Mouse (Mus musculus) midbrain, embryonic 16.5 days (tissue): Measurements from ENCODE around the gene Timp2. TPM values are rescaled to one million over a fixed set of nuclear protein-coding genes. Genes with fewer than 3 reads are reported as not detected.
"Not testable (repeated sequence)": the region's sequence is repeated elsewhere in the genome, so short reads cannot be mapped to it uniquely, and the experiment has no call there.

Experiments
- ATAC-seq: fragments of 200-750 bp; cut with Nextera tagmentation; 2 replicates; pipeline ENCODE4 v1.8.0; 2017; ENCODE audit warnings: moderate TSS enrichment
- H3K27ac ChIP-seq: fragments of 300-500 bp; sonication (generic); 2 replicates; pipeline ENCODE4 v1.5.1; 2014; ENCODE audit warnings: mild to moderate bottlenecking, low read length, mixed read lengths
- H3K27me3 ChIP-seq: fragments of 300-500 bp; sonication (generic); 2 replicates; pipeline ENCODE4 v1.6.1; 2014; ENCODE audit warnings: low read depth, low read length, mixed read lengths; ENCODE audit not compliant: control insufficient read depth, insufficient read depth
- H3K36me3 ChIP-seq: fragments of 300-500 bp; sonication (generic); 2 replicates; pipeline ENCODE4 v1.6.1; 2014; ENCODE audit warnings: mild to moderate bottlenecking, low read length, moderate library complexity, mixed read lengths; ENCODE audit not compliant: control insufficient read depth, insufficient read depth
- H3K4me1 ChIP-seq: fragments of 300-500 bp; sonication (generic); 2 replicates; pipeline ENCODE4 v1.6.1; 2014; ENCODE audit warnings: mild to moderate bottlenecking, low read length, mixed read lengths; ENCODE audit not compliant: control insufficient read depth, insufficient read depth
- H3K4me2 ChIP-seq: fragments of 300-500 bp; sonication (generic); 2 replicates; pipeline ENCODE4 v1.6.1; 2014; ENCODE audit warnings: mild to moderate bottlenecking, low read length, mixed read lengths
- H3K4me3 ChIP-seq: fragments of 300-500 bp; sonication (generic); 2 replicates; pipeline ENCODE4 v1.5.1; 2014; ENCODE audit warnings: low read depth, mild to moderate bottlenecking, low read length, moderate library complexity, mixed read lengths
- H3K9ac ChIP-seq: fragments of 300-500 bp; sonication (generic); 2 replicates; pipeline ENCODE4 v1.6.1; 2014; ENCODE audit warnings: low read depth, low read length, mixed read lengths
- H3K9me3 ChIP-seq: fragments of 300-500 bp; sonication (generic); replicated peaks from 2 replicates; pipeline ENCODE4 v1.6.1; 2014; ENCODE audit warnings: mild to moderate bottlenecking, low read length, mixed read lengths; ENCODE audit not compliant: control insufficient read depth, poor library complexity, severe bottlenecking
- WGBS: fragments of 180-500 bp; shearing (Covaris S2); extraction: QIAGEN DNeasy Blood & Tissue Kit; methylation state at CpG from one replicate; pipeline ENCODE4 v1.1.7; 2014; 5-methylcytosine and 5-hydroxymethylcytosine counted together
- polyA plus RNA-seq: library from polyadenylated mRNA; unstranded; fragments of >200 nt; fragmentation: Nextera tagmentation; extraction: Ambion mirVana; gene quantifications from 2 replicates; pipeline ENCODE4 v1.2.1, GENCODE M21; 2015

Gene Timp2
- polyA plus RNA-seq, 1 experiment from 2014 or later = 98.8 TPM

DNA sequence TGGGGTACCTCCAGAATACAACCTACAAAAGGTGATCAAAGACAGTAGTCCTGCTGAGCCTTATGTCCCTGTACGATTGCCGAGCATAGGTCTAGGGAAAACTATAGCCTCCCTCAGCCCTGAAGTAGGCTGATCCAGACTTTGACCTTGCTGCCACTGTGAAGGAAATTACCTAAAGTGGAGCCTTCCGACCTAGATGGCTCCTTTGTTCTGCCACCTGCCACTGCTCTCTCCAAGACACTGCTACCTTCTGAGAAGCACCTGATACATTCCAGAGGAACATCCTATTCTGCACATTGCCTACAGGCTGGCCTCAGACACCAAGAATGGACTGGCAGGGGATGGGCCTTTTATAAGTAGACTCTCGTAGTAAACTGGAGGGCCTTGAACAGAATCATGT lies 51.6 kb downstream of the Timp2 start:
- not testable (repeated sequence) for ATAC-seq

DNA sequence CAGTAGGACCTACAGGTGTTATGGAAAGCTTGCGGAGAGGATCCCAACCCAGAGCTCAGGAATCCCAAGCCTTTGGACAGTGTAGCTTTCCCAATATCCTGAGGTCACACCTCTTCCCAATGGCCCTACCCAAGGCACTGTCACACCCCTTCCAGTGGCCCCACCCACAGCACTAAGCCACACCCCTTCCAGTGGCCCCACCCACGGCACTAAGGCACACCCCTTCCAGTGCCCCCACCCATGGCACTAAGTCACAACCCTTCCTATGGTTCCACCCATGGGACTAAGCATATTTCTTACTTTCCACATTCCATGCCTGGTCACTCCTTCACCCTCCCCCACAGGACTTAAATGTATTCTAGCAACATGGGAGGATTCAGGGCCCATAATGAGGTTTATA lies 56.7 kb downstream of the Timp2 start:
- no peak for ATAC-seq
- H3K9ac ChIP-seq = no peak overlapping the region
- H3K4me2 ChIP-seq = no peak overlapping the region
- WGBS = 77% methylated on average over 2 of the region's 2 CpGs
- no peaks in the 10 kb centered on the region for H3K9me3 ChIP-seq
- H3K27ac ChIP-seq = no peak overlapping the region
- no peak overlapping the region for H3K4me3 ChIP-seq
- 0 out of 2 replicates have a peak, but pooled peaks cover 4% of the 10 kb centered on the region for H3K36me3 ChIP-seq
- H3K27me3 ChIP-seq = no peaks in the 10 kb centered on the region
- H3K4me1 ChIP-seq = no peaks in the 10 kb centered on the region

More for the DNA sequence above, 51.6 kb downstream of the Timp2 start:
- not testable (repeated sequence) for H3K27ac ChIP-seq, H3K9ac ChIP-seq, H3K9me3 ChIP-seq, H3K4me3 ChIP-seq, H3K36me3 ChIP-seq, H3K27me3 ChIP-seq, H3K4me1 ChIP-seq, H3K4me2 ChIP-seq
- WGBS = 90% methylated on average over 4 of the region's 4 CpGs

DNA sequence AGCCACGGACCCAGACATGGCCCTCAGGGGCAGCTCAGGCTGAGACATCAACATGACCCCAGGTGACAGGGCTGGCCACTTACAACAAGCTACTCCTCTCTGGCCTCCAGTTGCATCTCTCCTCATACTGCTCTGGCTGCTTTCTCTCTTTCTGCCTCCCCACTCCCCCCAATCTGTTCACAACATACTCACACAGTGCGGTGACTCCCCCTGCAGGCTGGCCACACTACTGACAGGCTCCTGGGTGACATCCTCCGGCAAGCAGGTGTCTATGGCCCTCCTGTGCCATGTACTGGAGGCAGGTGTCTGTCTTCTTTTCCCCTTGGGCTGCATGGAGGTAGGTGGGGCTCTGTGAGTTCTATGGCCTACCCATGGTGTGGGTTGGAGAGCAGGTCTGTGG lies 57.6 kb downstream of the Timp2 start:
- Histone ChIP-seq H3K36me3 (0 out of 2 replicates have a peak, but pooled peaks cover 4% of the 10 kb centered on the region), H3K9ac (no peak overlapping the region), H3K4me3 (no peak overlapping the region), H3K4me2 (no peak overlapping the region), H3K9me3 (no peaks in the 10 kb centered on the region), H3K27ac (no peak overlapping the region), H3K4me1 (no peaks in the 10 kb centered on the region), H3K27me3 (no peaks in the 10 kb centered on the region)
- 88% methylated on average over 3 of the region's 3 CpGs for WGBS
- no peak for ATAC-seq

DNA sequence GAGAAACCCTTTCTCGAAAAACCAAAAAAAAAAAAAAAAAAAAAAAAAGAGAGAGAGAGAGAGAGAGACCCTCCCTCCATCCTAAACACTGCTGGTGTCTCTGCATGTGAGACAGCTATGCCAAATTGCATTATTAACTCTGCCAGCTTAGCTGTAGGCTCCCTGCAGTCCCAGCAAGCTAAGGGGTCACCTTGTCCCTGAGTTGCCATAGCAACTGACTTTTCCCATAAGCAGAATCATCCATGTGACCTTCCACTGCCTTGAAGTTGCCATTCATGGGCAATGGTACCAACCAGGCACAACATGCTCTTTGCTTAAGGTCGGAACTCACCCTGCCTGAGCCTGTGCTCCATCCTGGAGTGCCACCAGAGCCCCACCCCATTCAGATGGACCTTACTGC lies 60.5 kb downstream of the Timp2 start:
- Histone ChIP-seq H3K27ac (peak overlapping the region; percentile 65), H3K9ac (no peak overlapping the region), H3K4me1 (peaks cover 4% of the 10 kb centered on the region; the same call in 1 of the 2 replicates), H3K4me2 (no peak overlapping the region), H3K36me3 (no peaks in the 10 kb centered on the region), H3K27me3 (no peaks in the 10 kb centered on the region), H3K9me3 (no peaks in the 10 kb centered on the region), H3K4me3 (no peak overlapping the region)
- 57% methylated on average over 1 of the region's 2 CpGs for WGBS
- no peak for ATAC-seq

DNA sequence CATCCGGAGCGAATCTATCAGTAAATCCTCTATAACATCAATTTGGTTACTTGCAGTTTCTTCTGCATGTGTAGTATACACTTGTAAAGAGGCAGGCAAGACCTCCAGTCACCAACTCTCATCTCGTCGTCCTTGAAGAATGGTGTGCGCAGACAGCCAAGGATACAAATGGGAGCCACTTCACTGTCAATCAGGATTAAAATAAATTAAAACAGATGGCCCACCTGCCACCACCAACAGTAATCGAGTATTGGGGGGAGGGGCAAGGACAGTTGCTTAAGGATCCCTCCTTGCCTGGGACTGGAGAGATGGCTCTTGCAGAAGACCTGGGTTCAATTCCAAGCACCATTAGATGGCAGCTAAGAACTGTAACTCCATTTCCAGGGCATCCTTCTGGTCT lies 62.9 kb downstream of the Timp2 start:
- Histone ChIP-seq H3K36me3 (no peaks in the 10 kb centered on the region), H3K27ac (no peak overlapping the region), H3K4me1 (peaks cover 13% of the 10 kb centered on the region), H3K9me3 (no peaks in the 10 kb centered on the region), H3K27me3 (no peaks in the 10 kb centered on the region), H3K4me2 (no peak overlapping the region), H3K4me3 (no peak overlapping the region), H3K9ac (no peak overlapping the region)
- 52% methylated on average over 6 of the region's 6 CpGs for WGBS
- no peak for ATAC-seq

DNA sequence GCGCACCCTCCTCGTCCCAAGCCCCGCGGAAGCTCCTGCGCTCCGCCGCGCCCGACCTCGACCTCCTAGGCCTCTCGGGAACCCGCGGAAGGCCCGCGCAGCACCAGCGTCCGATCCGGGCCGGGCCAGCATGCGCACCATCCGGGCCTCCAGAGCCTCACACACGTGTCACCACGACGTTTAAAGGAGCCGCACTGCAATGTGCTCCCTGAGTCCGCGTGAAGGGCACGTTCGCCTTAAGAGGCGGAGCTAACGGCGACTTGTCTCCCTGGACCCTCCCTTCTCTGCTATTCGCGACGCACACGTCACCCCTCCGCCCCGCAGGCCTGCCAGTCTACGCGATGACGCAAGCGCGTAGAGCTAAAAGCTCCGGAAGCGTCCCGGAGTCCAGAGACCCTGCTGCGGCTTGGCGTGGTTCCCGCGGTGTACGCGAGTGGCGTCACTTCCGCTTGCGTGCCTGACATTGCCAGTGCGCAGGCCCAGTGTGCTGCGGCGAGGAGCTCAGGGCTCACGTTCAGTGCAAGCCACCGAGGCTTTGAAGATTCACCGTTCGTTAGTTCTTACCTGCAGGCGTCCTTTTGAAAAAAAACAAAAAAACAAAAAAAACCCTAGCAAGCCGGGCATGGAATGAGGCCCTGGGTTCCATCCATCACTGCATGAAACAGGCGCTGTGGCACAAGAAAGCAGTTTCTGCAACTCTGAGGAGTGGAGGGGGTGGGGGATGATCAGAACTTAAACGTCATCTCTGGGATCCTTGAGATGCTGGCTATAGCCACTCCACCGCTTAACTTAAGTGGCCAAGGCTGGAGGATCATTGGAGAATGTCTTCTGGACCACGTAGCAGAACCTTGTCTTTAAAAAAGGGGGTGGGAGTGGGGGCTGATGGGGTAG lies 65.3 kb downstream of the Timp2 start, which contains the start of gene Usp36:
Gene Usp36 (minus strand): TSS at position 246 of the 891 bp plus-strand sequence.
- peaks cover 9% of the 10 kb centered on the region for H3K36me3 ChIP-seq
- peak within 1 kb of the TSS; percentile 68 for H3K4me3 ChIP-seq
- WGBS = under 1% methylated on average over 68 of the region's 68 CpGs
- no peaks in the 10 kb centered on the region for H3K27me3 ChIP-seq
- H3K4me2 ChIP-seq = peak within 1 kb of the TSS; percentile 90
- H3K27ac ChIP-seq = peak within 1 kb of the TSS; percentile 82
- peak within 1 kb of the TSS; percentile 82 for H3K9ac ChIP-seq
- H3K4me1 ChIP-seq = peaks cover 13% of the 10 kb centered on the region
- ATAC-seq = peak; percentile 99
- no peaks in the 10 kb centered on the region for H3K9me3 ChIP-seq

DNA sequence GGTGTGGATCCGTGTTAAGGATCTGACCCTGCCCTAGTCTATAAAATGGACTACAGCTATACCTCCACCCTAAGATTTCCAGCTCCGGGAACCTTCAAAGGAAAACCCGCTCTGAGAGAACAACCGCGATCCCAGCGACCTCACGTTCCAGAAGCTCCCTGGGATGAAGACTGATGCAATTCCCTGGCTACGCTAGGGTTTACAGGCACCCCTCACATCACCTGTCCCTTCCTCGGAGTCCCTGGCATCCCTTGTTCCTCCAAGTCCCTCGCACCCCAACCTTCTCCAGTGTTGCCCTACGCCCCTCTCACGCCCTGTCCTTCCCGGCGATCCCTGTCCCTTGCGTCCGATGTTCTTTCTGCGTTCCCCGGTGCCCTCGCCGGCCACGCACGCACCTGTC lies 66.0 kb downstream of the Timp2 start:
- Histone ChIP-seq H3K9me3 (no peaks in the 10 kb centered on the region), H3K27ac (peak overlapping the region; percentile 82), H3K4me2 (peak overlapping the region; percentile 90), H3K27me3 (no peaks in the 10 kb centered on the region), H3K9ac (peak overlapping the region; percentile 82), H3K4me1 (peaks cover 13% of the 10 kb centered on the region), H3K36me3 (peaks cover 15% of the 10 kb centered on the region), H3K4me3 (peak overlapping the region; percentile 68)
- peak; percentile 21 for ATAC-seq
- under 1% methylated on average over 22 of the region's 22 CpGs for WGBS

DNA sequence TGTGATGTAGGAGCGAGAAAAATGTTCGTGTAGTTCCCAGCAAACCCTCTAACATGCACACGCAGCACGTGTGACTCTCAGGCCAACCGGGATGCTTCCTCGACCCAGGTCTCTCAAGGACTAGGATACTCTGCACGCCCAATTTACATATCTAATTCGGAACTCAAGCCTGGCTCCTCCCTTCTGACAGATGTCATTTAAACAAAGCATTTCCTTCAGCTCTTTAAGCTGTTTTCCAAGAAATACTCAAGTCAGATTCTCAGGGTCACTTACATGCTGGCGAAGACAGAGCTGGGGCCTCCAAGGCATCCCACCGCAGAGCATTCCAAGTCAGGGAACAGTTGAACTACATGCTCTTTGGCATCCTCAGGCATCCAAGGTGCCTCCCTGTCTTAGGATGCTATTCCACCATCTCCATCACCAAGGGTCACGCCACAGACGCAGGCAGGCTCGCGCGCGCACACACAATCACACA lies 66.5 kb downstream of the Timp2 start:
- WGBS = 2% methylated on average over 16 of the region's 16 CpGs
- Histone ChIP-seq H3K27me3 (no peaks in the 10 kb centered on the region), H3K9ac (peak overlapping the region; percentile 82), H3K4me3 (peak overlapping the region; percentile 68), H3K4me2 (peak overlapping the region; percentile 90), H3K9me3 (no peaks in the 10 kb centered on the region), H3K4me1 (peaks cover 13% of the 10 kb centered on the region), H3K27ac (peak overlapping the region; percentile 82), H3K36me3 (peaks cover 20% of the 10 kb centered on the region)
- ATAC-seq = no peak

DNA sequence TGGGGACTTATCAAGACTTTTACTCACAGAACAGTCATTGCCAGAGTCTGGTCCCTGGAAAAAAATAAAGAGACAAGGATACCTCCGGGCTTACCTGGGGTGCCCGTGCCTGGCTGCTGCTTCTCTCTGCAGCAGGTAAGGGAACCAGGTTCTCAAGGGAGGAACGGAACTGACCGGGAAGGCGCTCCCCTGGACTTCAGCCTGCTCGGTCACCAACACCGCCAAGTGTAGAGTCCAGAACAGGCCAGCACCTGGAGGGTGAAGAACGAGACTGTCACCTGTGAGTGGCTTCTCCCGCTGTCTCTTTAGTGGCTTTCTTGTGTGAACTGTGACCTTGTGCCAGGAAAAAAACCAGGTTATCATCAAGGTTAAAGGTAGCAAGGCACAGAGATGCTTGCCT lies 68.0 kb downstream of the Timp2 start:
- 98% methylated on average over 9 of the region's 9 CpGs for WGBS

More for the DNA sequence above, 68.0 kb downstream of the Timp2 start:
- Histone ChIP-seq H3K4me1 (peaks cover 13% of the 10 kb centered on the region), H3K36me3 (peaks cover 27% of the 10 kb centered on the region), H3K27me3 (no peaks in the 10 kb centered on the region), H3K27ac (no peak overlapping the region), H3K9me3 (no peaks in the 10 kb centered on the region), H3K4me2 (no peak overlapping the region), H3K4me3 (no peak overlapping the region), H3K9ac (no peak overlapping the region)
- ATAC-seq = no peak
